Mouse (Mus musculus) heart, adult 11 months (tissue): Measurements from ENCODE around the gene Sf3a3.
"Not testable (repeated sequence)": the region's sequence is repeated elsewhere in the genome, so short reads cannot be mapped to it uniquely, and the experiment has no call there.

Experiments
- DNase-seq: peaks from one replicate; pipeline ENCODE4 v3.0.0; 2022

The Sf3a3 gene

DNA sequence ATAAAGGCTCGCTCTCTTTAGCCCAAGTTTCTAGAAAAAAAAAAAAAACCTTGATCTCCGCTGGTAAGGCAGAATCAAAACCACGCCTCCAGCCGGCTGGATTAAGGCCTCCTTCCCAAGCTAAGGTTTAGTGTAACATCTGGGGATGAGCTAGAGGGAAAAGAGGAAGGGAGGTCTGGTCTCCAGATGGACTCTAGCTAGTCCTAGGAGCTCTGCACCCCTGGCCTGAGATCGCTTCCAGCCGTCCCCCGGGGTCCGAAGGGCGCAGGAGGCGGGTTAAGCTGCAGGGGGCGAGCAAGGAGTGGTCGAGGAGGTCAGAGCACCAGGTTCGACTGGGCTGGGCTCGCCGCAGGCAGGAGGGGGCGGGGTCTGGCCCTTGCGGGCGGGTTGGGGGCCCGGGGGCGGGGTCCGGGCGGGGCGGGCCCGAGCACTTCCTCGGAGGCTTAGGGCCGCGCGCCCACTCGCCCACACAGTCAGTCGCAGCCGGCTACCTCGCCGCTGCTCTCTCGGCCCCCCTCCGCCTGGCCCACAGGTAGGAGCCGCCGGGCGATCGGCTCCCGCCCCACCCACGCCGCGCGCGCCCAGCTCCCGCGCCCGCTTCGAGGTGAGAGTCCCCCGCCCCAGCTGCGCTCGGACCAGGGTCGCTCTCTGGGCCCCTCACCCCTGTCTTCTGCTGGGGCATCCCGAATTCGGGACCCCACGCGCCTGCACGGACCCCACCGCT lies 14.2 kb upstream of the Sf3a3 start, which contains the start of gene Fhl3:
TSS of gene Fhl3 (plus strand) at position 454 of the 724 bp plus-strand sequence.
- DNase-seq = peak; percentile 98

- peak; percentile 98 for DNase-seq
Measured at GRCm38 (mm10) chr4:124701052-124701845, 13.3 kb upstream of the Sf3a3 start.

- peak; percentile 93 for DNase-seq
Measured at GRCm38 (mm10) chr4:124701916-124702315, 12.7 kb upstream of the Sf3a3 start.

DNA sequence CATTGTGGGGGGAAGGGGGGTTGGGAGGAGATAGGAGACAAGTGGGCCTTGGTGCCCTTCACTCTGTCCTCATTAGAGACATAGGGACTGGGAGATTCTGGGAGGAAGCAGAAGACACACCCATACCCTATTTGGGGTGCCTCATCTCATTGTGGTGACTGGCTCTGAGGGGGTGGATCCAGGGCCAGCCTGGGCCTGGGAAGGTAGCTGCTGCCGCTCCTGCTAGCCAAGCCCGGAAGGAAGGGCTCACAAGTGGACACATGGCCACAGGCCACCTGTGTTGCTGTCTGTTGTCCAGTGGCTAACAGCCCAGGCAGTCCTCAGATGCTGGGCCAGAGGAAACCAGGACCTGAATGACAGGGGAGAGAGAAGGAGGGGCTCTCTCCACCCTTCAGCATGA lies 11.2 kb upstream of the Sf3a3 start:
- peak; percentile 98 for DNase-seq

DNA sequence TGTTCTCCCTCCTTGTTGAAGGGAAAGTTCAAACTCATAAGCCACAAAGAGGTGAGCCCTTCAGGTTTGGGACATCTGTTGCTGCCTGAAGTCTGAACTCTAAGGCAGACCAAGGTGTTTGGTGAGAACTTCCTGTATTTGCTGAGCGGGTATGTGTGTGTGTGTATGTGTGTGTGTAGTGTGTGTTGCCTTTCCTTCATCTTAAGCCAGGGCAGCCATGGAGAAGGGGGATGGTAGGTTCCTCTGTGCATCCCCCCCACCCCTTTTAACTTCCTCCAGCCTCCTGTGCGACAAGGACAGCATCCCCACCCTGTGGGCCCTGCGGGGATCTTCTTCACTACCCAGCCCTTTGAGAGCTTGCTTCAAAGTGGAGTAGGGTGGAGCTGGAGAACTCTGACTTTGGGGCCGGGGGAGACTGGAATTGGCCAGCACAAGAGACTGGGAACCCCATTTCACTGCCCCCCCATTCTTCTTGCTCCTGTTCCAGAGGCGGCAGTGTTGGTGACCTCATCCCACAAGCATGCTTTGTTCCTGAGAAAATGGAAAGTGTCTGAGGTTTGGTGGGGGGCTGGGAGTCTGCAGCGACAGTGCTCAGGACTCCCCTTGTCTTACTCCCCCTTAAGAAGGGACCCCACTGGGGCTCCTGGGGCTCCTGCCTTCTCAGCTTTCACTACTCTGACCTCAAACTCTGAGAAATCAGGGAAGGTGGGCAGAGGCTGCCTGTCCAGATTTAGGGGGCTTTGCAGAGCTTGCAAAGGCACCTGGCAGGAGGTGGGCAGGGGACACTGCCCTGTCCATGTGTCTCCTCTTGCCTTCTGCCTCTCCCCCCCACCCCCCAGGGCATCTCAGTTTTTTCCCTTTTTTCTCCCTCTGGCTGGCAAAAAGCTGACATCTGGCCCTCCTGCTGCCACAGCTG lies 10.4 kb upstream of the Sf3a3 start:
- peak; percentile 93 for DNase-seq

- peak; percentile 99 for DNase-seq
Measured at GRCm38 (mm10) chr4:124704797-124705474, 9.6 kb upstream of the Sf3a3 start.

GRCm38 (mm10) chr4:124705661-124706269 lies 8.8 kb upstream of the Sf3a3 start:
- peak; percentile 92 for DNase-seq

DNA sequence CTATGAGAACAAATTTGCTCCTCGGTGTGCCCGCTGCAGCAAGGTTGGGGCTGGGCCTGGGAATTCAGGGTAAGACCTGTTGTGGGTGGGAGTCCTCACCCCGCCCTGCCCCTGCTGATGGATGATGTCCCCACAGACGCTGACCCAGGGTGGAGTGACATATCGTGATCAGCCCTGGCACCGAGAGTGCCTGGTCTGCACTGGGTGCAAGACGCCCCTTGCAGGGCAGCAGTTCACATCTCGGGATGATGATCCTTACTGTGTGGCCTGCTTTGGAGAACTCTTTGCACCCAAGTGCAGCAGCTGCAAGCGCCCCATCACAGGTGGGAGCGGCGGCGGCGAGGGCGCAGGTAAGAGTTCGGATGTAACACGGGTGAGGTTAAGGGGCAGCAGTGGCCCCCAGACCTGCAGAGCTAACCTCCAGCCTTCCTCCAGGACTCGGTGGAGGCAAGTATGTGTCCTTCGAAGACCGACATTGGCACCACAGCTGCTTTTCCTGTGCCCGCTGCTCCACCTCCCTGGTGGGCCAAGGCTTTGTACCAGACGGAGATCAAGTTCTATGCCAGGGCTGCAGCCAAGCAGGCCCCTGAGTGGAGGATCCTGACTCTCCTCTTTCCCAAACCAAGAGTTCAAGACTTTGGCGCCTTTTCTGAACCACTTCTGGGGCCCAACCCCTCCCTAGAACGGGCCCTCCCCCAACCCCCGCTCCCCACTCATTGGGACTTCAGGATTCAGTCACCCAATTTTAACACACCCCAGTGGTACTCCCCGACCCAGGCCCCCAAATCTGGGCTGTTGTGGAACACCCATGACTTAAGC lies 7.0 kb upstream of the Sf3a3 start:
- peak; percentile 93 for DNase-seq

- DNase-seq = not testable (repeated sequence)
Measured at GRCm38 (mm10) chr4:124708200-124708517, 6.4 kb upstream of the Sf3a3 start.

DNA sequence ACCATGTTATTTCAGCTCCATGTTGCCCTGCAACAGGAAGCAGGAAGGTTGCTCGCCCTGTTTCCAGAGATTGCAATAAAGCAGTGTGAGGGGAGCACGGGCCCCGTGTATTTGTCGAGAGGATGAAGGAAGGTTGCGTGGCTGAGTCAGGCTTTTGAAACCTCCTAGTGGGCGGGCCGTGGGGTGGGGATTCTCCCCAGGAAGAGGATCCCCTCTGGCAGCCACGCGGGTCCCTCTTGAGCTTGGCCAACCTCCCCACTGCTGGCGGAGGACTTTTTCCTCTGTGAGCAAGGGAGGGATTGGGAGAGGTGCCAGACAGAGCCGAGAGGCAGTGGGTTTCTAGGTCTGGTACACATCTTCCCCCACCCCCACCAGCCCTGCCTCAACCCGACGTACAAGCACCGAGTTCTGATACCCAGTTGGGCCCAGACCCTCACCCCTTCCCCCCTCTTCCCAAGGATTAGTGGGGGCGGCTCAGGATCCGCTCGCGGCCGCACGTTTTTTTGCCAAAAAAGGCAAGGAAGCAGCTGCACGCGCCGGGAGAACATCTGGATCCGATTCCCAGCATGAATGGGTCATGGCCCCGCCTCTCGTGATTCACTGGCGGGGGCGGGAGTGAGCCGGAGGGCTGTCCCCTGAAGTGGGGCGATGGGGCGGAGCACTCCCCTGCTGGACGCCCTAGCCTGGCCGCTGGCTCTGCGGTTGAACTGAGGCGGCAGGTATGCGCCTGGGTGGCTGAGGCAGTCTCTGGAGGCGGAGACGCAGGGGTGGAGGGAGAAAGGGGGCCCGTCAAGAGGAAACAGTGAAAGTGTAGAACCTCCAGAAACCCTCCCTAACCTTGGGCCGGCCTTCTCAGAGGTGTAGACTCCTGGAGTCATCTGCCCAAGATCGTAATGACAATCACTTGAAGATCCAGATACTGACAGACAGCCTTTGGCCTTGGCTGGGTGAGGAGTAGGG lies 5.8 kb upstream of the Sf3a3 start:
- peak; percentile 99 for DNase-seq

DNA sequence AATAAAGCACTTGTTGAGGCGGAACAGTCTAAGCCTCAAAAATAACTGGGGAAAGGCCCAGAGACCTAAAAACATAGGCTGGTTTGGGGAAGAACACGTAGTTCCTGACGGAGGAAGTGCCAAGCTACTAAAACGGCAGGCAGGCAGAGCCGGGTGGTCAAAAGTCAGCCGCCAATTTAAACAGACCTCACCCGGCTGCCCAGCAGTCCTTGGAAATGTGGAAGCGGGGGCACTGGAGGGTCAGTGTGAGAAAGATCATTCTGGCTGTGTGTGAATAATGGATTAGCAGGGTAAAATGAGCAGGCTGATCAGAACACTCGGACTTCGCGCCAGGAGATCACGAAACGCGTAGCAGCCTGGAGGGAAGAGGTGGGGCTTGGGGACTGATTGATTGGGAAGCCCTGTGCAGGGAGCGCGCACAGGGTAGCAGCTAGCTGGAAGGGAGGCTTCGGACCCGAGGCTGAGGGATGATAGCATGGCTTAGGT lies 4.6 kb upstream of the Sf3a3 start:
- peak; percentile 97 for DNase-seq

GRCm38 (mm10) chr4:124710776-124711291 lies 3.7 kb upstream of the Sf3a3 start:
- peak; percentile 92 for DNase-seq

- DNase-seq = peak; percentile 71
Measured at GRCm38 (mm10) chr4:124712618-124713017, 2.0 kb upstream of the Sf3a3 start.

GRCm38 (mm10) chr4:124713850-124714249 lies 726 bp upstream of the Sf3a3 start:
- not testable (repeated sequence) for DNase-seq

DNA sequence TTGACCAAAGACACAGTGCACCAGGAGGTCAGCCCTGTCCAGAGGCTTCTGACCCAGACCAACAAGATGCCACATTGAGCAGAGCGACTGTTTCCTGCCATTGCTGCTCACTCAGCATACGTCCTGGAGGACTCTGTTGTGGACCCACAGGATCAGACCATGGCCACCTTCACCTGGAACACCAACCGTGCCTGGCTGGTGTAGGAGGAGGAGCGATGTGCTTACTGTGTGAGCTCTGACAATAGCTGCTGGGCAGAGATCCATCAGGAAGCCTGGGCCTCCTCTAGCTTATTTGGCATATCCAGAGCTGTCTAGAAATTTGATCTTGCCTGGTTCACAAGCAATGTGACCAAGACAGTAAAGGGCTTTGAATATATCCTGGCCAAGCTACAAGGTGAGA lies 4.5 kb downstream of the Sf3a3 start:
- DNase-seq = peak; percentile 91

DNA sequence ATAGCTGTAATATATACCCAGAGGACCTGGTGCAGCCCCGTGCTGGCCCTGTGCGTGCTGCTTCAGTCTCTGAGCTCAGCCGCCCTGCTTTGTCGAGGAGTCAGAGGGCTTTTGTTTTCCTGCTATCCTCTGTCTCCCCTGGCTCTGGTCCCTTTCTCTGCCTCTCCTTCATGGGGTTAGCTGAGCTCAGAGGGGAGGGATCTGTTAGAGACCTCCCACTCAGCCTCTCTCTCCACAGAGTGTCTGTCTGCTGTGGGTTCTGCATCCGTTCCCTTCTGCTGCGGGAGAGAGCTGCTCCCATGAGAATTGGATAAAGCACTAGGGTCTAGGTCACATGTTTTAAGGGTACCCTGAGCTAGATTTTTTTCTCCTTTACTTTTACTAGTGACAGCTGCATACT lies 11.5 kb downstream of the Sf3a3 start:
- DNase-seq = peak; percentile 92

- no peak for DNase-seq
Measured at GRCm38 (mm10) chr4:124736952-124737351, 22.4 kb downstream of the Sf3a3 start.

- DNase-seq = no peak
Measured at GRCm38 (mm10) chr4:124737486-124737885, 22.9 kb downstream of the Sf3a3 start.

- no peak for DNase-seq
Measured at GRCm38 (mm10) chr4:124738013-124738412, 23.4 kb downstream of the Sf3a3 start.

GRCm38 (mm10) chr4:124738783-124739182 lies 24.2 kb downstream of the Sf3a3 start:
- DNase-seq = no peak
